Mouse (Mus musculus) thymus, postnatal 4 days (tissue): Measurements from ENCODE around the gene Adgrf5.

Experiments used
- DNase-seq: peaks from one replicate; pipeline ENCODE4 v3.0.0; 2021

Adgrf5 gene

GRCm38 (mm10) chr17:43386331-43386730 is 26.1 kb downstream of the Adgrf5 start:
- no peak for DNase-seq

DNA sequence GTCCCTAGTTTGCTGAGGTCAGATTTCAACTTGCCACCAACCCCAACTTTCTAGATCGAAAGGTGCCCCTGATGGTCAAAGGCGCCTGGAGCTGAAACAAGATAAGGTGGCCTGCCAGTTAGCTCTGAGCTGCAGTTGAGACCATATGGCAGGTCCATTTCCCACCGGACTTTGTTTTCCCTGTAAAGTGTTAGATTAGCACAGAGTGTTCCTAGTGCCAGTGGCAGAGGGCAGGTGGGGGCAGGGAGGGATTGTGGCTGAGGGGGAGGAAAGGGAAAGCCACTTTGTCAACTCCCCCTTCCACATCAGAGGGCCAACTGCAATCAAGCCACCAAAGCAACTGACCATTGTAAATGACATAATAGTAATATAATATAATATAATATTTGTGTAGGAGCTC is 26.9 kb downstream of the Adgrf5 start:
- no peak for DNase-seq

- DNase-seq = no peak
These were observed 29.0 kb downstream of the Adgrf5 start for GRCm38 (mm10) chr17:43389256-43389655.

DNA sequence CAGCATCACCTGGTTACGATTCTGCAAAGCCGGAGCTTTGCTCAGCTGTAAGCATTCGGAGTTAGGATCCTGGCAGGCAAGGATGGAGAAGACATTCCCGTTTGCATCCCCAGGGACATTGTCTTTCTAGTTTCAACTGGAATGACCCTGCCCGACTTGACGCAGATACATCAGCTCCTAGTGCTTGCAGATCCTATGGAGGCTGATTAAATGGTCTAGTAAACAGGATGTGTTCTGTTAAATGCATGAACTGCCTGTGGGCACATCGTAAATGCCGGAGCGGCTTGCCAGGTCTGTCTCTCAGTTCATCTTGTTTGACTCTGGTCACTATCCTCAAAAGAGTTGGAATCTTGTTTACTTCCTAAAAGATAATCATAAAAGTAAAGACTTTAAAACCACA is 31.9 kb downstream of the Adgrf5 start:
- no peak for DNase-seq

GRCm38 (mm10) chr17:43393669-43394068 is 33.4 kb downstream of the Adgrf5 start:
- DNase-seq = no peak

GRCm38 (mm10) chr17:43395400-43396258 is 35.4 kb downstream of the Adgrf5 start:
- DNase-seq = no peak

DNA sequence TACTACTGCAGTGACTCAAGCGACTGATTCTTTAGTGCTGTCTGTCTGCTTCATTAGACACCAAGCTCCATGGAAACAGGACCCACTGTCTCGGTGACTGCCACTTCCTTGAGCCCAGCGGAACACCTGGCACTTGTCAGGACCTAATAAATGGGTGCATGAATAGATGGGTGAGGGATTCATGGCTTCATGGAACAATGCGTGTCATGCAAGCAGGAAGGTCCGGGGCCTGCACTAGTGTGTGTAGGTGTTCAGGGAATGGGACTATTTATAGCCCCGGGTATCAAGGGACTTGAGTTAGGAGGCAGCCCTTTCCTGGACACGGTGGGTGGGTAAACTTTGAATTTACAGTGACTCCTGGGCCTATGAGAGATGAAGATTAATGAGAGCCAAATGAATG is 38.4 kb downstream of the Adgrf5 start:
- DNase-seq = no peak

DNA sequence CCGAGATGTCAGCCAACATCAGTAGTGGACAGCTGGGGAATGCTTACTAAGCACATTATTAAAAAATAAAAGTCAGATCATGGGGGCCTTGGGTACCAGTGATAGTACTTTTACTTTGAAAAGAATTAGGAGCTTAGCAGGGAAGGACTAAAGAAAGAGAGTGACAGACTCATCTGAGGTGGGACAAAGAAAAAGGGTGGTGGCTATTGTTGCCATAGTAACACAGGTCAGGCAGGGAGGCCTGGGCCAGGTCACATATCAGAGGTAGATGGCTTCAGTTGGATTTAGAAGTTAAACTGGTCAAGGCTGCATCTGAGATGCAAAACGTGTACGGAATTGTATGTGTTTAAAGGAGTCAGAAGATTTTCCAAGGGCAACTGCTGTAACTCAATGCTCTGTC is 38.9 kb downstream of the Adgrf5 start:
- DNase-seq = no peak

DNA sequence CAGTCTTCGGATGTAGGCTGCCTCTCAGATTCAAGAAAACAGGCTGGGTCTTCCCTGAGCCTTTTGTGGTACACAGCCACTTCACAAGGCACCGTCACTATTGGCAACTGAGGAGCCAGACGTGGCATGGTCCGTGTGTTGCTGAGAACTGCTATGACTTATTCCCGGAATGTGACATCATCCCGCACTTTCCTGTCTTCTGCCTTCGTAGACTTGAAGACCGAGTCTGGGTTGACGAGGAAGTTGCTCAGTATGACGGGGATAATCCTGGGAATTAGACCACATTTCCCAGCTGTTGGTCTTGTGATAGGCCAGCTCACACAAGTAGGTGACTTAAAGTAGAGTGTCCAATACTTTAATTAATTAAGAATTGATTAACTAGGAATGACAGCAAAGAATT is 40.2 kb downstream of the Adgrf5 start:
- DNase-seq = no peak

DNA sequence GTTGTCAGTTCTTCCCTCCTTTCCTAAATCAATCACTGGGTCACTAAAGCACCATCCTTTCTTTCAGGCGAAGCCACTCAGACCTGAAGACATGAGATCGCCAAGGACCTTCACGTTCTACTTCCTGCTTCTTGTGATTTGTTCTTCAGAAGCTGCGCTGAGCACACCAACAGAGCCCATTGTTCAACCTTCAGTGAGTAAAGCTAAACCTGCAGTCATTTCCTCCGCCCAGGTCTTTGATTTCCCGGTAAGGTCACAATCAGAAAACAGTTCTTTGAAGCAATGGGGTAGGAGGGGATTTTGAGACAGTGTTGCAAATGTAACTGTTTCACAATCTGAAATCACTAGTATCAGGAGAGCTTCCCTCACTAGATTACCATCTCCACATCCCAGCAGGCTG is 43.6 kb downstream of the Adgrf5 start:
- no peak for DNase-seq

GRCm38 (mm10) chr17:43404408-43404807 is 44.2 kb downstream of the Adgrf5 start:
- no peak for DNase-seq

- no peak for DNase-seq
These were observed 46.1 kb downstream of the Adgrf5 start for GRCm38 (mm10) chr17:43406321-43406720.

- DNase-seq = no peak
These were observed 47.3 kb downstream of the Adgrf5 start for GRCm38 (mm10) chr17:43407548-43407947.

- no peak for DNase-seq
These were observed 52.9 kb downstream of the Adgrf5 start for GRCm38 (mm10) chr17:43413182-43413581.

DNA sequence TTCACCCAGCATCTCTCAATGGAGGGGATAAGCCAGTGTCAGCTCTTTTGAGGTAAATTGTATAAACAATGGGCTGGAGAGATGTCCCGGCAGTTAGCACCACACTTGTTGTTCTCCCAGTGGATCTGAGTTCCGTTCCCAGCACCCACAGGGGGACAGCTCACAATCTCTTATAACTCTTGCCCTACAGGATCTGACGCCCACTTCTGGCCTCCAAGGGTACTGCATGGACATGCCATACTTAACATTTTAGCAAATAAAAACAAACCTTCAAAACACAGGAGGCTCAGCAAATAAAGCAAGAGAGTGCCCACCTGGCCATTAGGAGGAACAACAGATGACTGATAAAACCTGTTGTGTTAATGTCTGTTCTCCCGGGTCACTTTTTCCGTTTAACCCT is 59.0 kb downstream of the Adgrf5 start:
- no peak for DNase-seq

DNA sequence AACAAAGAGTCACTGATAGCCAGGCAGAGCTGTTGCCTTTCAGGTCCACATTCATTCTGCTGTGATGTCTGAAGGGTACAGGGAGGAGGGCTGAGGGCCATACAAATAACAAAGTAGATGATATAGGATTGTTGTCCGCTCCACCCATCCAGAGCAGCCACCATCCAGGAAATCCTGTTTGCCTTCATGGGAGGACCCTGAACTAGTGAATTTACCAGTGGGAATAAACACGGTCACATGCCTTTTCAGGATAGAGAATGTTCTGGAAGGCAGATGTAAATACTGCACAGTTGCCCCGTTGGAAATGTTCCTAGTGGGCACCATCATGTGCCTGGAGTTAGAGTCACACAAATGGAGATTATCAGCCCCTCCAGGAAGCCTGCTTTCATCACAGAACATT is 60.1 kb downstream of the Adgrf5 start:
- no peak for DNase-seq

DNA sequence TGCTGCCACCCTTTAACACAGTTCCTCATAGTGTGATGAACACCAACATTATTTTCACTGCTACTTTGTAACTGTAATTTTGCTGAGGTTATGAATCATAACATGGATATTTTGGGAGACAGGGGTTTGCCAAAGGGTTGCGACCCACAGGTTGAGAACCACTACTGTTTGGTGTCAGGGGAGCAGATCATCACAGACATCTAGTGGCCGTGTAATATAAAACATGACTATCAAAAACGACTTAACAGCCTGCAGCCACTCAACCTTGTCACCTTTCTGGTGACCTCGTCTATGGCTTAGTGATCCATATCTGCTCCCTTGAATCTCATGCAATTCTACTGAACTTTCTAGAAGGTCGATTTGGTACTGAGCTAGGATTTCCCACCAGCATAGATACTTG is 63.7 kb downstream of the Adgrf5 start:
- DNase-seq = no peak

GRCm38 (mm10) chr17:43431692-43432091 is 71.4 kb downstream of the Adgrf5 start:
- no peak for DNase-seq

GRCm38 (mm10) chr17:43434485-43434884 is 74.2 kb downstream of the Adgrf5 start:
- no peak for DNase-seq

DNA sequence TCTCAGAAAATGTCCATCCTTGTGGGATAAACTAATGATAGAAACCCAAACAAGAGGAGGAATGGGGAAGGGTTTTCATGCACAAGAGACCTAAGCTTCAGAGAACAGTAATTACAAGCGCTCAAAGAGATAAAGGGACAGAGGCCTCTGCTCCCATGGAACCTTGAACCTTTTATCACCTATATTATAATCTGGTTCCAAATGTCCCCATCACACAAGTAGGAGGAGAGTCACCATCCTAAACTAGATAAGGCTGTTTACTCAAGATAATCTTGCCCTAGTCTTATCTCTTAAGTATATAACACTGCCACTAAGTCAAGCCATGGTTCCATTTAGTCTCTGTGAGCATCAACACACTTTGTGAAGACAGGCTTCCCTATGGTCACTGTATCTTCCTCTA is 91.0 kb downstream of the Adgrf5 start:
- DNase-seq = no peak

- peak; percentile 85 for DNase-seq
These were observed 98.3 kb downstream of the Adgrf5 start for GRCm38 (mm10) chr17:43458598-43458997.

- DNase-seq = no peak
These were observed 99.5 kb downstream of the Adgrf5 start for GRCm38 (mm10) chr17:43459737-43460230.

DNA sequence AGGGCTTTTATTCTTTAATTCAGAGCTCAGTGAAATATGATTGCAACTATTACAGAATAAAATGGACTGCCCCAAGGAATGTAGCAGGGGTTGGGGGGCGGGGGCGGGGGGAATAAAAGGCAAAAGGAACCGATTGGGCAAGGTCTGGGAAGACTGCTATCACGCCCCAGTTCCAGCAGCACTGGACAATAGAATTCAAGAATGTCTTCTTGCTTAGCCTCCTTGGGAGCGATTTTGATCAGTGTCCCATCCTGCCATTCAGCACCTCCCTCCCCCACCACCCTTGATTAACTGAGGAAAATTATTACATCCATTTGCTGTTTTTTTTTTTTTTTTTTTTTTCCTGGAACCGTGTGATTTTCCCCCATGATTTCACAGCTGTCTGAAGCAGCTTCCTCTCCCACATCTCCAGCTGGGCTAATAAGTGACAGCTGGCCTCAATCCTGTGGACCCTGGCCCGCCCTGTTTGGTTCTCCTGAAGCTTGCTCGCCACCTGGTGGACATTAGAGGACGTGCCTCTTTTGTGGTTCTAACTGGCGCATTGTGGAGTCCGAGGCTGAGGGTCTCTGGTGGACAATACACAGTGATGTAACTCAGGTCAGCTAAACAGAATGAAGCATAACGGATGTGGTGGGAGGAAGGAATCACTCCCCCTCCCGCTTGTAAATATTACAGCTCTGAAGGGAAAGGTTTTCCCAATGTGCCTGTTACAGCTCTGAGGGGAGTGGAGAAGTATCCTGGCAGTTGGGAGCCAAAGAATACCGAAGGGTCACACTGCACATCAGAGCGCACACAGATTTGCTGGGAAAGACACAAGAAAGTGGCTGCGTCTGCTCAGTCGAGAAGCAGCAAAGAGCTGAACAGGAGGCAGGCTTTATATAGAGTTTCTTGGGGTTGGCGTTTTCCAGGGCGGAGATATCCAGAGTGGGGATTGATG is 100.3 kb downstream of the Adgrf5 start:
- DNase-seq = peak; percentile 76

DNA sequence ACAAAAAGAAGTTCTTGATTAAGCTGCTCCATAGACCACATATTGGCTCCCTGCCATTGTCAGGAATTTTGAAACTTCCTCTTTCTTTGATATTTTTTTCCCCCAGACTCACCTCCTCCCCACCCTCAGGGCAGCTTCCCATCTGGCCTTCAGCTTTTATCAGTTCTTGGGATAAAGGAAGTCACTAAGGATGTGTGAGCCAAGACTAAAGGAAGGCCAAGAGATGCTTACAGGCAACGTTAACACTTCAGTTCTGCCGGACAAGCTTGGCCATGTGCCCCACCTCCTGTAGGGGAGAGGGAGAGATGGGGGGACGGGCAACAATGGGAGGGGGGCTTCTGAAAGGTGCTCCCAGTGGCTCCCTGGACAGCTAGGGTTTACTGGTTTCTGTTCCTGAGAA is 109.8 kb downstream of the Adgrf5 start:
- DNase-seq = no peak
